Mouse (Mus musculus): ENCODE results near the gene Thnsl1. TPM values are rescaled to one million over a fixed set of nuclear protein-coding genes. Genes with fewer than 3 reads are reported as not detected.

Gene Thnsl1
- polyA plus RNA-seq, 1 experiment from 2014 or later: 10.9 TPM

Other genes with a start within 250 kb of the Thnsl1 start
- gene Arhgap21, start 236.8 kb upstream of the Thnsl1 start, polyA plus RNA-seq (2014; fragmentation: Nextera tagmentation; extraction: Ambion mirVana): 17.2 and 19.2 TPM in 2 replicates
- gene Enkur, start 359 bp upstream of the Thnsl1 start, polyA plus RNA-seq (2014; fragmentation: Nextera tagmentation; extraction: Ambion mirVana): 0.42 and 0.43 TPM in 2 replicates
- gene Gpr158, start 161.8 kb downstream of the Thnsl1 start, polyA plus RNA-seq (2014; fragmentation: Nextera tagmentation; extraction: Ambion mirVana): 0.04 and 0.20 TPM in 2 replicates

Data from stomach, embryonic 14.5 days (tissue).